Mouse (Mus musculus) MEL-GATA-1-ER (cell line): ENCODE measurements around the gene Brpf1.

Experiments used
- DNase-seq: peaks from one replicate; pipeline ENCODE4 v3.0.0-alpha.2; 2012; ENCODE audit warnings: low read depth; ENCODE audit errors: extremely low read depth

Gene Brpf1

DNA sequence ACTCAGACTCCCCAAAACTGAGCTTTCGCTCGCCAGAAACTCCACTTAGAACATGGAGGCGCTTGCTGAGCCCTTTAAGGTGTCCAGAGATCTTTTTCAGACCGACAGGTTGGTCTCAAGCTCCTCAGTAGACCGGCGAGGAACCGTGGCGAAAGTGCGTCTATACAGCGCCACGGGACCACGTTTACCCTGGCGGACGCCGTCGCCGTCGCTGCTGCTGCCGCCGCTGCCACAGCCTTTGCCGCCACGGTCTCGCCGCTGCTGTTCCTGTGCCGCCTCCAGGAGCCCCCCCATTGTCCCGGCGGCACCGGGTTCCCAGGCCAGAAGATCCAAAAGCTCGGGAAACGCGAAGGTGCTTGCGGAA lies at the start of gene Brpf1:
TSS of gene Brpf1 (plus strand) at position 152 of the 364 bp plus-strand sequence.
- DNase-seq, result no peak

- no peak for DNase-seq
These were observed 45.6 kb upstream of the Brpf1 start for GRCm38 (mm10) chr6:113261174-113261858.

DNA sequence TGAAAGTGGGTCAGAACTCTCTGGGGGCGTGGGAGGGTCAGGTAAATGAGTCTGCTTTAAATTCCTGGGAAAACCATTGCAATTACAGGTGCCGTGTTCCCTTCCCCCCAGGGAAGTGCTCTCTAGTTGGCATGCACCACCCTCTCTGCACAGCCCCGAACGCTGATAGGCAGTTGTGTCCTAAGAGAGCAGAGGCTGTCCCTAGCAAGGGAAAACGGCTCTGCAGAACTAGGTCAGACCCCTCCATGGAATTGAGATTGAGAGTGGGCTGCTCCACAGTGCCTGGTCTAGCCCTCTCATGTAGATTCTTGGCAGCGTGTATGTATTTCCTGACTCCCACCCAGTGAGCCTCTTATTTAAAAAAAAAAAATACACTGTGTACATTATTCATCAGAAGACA lies 43.4 kb upstream of the Brpf1 start:
- DNase-seq, result no peak

DNA sequence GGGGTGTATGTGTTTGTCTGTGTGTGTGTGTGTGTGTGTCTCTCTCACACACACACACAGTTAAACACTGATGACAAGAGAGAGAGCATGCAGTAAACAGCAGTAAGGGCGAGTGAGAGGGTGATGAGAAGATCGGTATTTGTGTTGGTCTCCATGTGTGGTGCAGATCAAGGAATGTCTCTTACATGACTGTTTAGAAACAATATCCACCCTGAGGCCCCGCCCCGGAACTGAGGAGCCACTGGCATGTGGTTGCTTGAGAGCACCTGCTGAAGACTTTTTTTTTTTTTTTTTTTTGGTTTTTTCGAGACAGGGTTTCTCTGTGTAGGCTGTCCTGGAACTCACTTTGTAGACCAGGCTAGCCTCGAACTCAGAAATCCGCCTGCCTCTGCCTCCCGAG lies 42.5 kb upstream of the Brpf1 start:
- no peak for DNase-seq

DNA sequence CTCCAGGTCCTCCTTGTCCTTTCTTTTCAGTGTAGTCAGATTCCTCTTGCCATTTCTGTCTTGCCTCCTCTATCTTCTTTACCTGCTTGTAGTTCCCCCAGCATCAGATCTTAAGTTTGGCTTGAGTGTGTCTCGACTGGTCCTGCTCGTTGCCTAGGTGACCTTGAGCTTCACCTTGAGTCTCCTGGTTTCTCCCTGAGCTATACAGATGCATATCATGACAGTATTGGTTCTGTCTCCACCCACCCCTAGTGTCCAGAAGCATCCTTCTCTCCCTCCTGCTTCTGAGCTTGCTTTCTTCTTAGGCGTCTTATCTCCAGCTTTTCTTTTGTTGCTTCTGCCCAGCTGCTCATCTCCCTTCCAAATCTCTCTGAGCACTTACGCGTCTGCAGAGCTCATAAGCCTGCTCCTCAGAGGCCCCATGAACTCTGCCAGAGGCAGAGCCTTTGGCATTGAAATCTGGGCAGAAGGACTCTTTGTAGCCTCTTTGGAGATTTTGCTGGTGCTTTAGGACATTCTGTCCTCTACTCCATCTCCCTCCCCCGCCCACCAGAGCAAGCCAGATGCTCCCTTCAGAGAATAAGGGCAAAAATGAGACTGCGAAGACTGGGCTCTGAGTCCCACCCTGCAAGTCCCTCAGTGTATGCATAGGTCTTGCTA lies 39.8 kb upstream of the Brpf1 start:
- DNase-seq, result no peak

GRCm38 (mm10) chr6:113267988-113268387 lies 38.9 kb upstream of the Brpf1 start:
- DNase-seq, result no peak

DNA sequence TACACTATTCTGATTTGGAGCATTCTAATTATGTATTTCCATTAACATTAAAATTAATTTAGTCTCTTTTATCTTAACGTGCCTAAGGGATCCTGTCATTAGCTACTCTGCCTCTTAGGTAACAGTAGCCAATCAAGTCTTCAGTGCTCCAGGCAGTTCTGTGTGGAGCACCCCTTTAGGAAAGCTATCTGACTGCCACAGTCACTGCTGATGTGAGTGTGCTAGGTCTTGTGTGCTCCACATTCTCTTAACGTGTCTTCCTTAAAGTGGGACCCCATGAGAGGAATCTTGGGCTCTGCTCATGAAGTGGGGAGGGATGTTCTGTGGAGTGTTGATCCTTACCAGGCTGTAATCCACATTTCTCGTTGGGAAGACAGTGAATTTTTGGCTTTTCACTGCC lies 34.6 kb upstream of the Brpf1 start:
- DNase-seq, result no peak

- DNase-seq, result no peak
These were observed 30.1 kb upstream of the Brpf1 start for GRCm38 (mm10) chr6:113276846-113277245.

DNA sequence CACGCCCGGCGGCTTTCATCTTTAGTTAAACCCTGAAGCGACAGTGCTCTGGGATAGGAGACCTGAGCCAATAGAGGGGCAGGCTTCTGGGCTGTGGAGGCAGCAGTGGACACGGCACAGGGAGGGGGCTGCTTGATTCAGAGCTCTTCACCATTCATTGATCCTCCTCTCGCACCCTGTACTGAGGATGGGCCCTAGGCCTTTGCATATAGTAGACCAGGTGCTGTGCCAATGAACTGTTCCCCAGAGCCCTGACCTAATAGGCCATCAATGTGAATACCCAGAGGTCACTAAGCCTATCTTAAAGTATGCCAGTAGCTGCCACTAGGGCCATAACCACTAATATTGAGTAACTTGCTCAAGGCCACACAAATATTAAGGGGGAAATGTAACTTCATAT lies 25.3 kb upstream of the Brpf1 start:
- DNase-seq, result no peak

- no peak for DNase-seq
These were observed 24.7 kb upstream of the Brpf1 start, which contains the start of gene Cpne9 for GRCm38 (mm10) chr6:113282101-113282802. TSS of gene Cpne9 (plus strand) at chr6:113282307.

- DNase-seq, result no peak
These were observed 24.0 kb upstream of the Brpf1 start for GRCm38 (mm10) chr6:113282969-113283368.

- no peak for DNase-seq
These were observed 23.4 kb upstream of the Brpf1 start for GRCm38 (mm10) chr6:113283500-113283899.

DNA sequence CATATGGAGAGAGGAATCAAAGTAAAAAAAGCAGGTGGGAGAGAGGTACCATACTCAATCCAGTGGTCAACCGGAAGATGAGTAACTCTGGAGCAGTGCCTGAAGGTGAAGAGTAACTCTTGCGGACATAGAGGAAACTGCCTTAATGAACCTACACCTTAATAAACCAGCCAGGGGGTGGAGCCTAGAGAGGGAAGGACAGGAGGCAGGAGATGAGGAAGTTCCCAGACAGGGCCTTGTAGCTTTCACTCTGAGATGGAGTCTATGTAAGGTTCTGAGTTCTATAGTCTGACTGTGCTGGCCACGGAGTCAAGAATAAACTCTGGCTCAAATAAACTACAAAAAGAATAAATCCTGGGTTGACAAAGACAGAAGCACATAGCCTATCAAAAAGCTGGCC lies 22.0 kb upstream of the Brpf1 start:
- peak; percentile 63 for DNase-seq

GRCm38 (mm10) chr6:113286316-113286715 lies 20.6 kb upstream of the Brpf1 start:
- peak; percentile 52 for DNase-seq

DNA sequence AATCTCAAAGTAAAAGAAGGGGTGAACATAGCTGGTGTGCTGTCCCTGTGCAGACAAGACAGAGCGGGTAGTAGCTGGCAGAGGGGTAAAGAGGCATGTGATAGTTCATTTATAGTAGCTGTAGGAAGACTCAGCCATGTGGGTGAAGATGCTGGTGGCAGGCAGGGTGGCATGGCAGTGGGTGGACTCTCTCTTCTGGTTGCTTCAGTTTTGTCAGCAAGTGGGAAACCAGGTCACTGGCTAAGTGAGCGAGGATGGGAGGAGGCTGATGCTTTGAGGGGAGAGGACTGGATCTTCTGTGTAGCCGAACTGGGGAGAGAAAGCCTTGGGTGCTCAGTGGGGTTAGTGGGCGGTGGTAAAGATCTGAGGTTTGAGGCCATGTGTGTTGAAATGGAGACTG lies 19.7 kb upstream of the Brpf1 start:
- no peak for DNase-seq

GRCm38 (mm10) chr6:113289346-113289745 lies 17.6 kb upstream of the Brpf1 start:
- no peak for DNase-seq

DNA sequence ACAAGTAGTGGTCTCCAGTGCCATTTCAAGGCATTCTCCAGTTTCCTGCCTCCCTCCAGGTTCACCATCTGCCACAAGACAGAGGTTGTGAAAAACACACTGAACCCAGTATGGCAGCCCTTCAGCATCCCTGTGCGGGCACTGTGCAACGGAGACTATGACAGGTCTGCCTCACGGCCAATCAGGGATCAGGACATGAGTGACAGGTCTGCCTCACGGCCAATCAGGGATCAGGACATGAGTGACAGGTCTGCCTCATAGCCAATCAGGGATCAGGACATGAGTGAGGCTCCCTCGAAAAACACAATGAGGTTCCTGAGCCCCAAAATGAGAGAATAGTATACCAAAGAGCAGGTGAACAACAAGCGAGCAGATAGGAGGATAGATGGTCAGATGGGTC lies 16.6 kb upstream of the Brpf1 start:
- DNase-seq, result no peak

DNA sequence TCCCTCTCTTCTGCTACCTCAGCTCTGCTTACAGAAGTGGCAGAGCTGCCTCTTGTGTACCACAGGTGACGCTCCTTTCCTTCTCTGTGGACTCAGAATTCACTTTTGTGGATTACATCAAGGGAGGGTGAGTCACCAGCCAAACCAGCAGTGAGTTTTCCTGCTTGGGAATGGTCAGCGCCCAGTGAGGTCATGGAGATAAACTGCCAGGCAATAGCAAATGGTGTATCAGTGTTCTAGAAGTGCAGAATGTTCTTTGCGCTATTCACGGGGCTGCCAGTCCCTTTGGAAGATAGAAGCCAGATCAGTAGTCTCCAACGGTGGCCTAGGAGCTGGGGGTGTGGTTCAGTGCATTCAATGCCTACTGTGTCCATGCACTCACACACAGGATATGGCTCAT lies 14.0 kb upstream of the Brpf1 start:
- DNase-seq, result no peak

- DNase-seq, result no peak
These were observed 10.9 kb upstream of the Brpf1 start for GRCm38 (mm10) chr6:113296046-113296445.

- DNase-seq, result no peak
These were observed 10.3 kb upstream of the Brpf1 start for GRCm38 (mm10) chr6:113296639-113297038.

DNA sequence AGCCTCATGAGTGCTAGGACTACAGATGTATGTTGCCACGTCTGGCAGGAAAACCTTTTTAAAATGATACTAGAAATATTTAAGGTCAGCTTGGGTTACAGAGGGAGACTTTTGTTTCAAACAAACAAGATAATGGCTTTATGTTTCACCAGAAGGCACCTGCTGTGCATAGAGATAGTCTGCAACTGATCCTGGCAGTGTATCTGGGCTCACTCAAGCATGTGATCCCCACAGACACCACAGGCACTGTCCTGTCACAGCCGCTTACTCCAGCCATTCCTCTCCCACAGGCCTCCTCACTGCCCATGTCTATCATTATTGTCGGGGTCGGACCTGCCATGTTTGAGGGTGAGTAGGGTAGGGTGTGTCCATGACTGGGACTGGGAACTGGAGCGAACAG lies 5.6 kb upstream of the Brpf1 start:
- DNase-seq, result no peak

DNA sequence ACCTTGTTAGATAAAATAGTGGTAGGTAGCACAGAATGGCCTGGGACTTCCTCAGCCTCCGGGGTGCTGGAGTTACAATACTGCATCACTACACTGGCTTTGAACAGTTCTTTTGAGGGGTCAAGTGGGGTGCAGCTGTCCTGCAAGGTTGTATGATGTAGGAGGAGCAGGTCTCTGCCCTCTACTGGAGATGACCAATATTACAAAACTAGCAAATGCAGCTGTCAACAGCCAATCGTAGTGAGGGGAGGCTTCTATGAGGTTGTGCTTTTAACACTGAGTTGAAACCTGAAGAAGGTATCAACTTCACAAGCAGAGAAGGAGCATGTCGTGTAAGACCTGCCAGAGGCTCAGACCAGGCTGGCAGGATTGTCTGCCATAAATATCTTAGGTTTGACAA lies 4.7 kb upstream of the Brpf1 start:
- DNase-seq, result no peak
